Mouse (Mus musculus) liver, embryonic 14 days (tissue): ENCODE results near the gene Gid4. TPM values are rescaled to one million over a fixed set of nuclear protein-coding genes. Genes with fewer than 3 reads are reported as not detected.

Experiments
- polyA plus RNA-seq: library from polyadenylated mRNA; depleted of rRNA; stranded (reverse); fragments of >200 nt; gene quantifications from 2 replicates; pipeline ENCODE4 v1.2.3, GENCODE M21; 2012; rRNA removed

Gene Gid4
- 6.1 and 6.6 TPM in 2 replicates for polyA plus RNA-seq

DNA sequence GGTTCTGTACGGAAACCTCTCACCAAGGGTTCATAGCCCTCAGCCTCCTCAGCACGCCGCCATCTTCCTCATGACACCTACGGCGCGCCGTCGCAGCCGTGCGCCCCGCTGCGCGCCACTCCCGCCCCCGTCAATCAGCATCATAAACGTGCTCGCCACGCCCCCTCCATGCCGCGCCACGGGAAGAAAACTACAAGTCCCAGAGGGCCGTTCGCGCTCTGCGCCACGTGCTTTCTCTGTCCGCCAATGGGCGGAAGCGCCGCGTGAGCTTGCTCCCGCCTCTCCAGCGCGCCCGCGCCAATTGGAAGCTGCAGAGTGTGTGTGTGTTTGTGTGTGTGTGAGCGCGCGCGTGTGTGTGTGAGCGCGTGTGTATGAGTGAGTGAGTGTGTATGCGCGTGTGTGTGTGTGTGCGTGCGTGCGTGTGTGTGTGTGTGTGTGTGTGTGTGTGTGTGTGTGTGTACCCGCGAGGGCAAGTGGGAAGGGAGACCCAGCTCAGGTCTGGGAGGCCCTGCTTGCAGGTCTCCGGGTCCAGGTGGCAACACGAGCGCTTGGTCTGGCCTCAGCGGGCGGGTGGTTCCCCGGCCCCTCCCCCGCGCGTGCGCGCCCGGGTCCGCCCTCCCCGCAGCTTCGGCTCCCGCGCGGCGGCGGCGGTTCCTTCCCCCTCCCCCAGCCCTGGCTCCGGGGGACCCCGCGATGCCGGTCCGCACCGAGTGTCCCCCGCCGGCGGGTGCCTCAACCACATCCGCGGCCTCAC is at the start of gene Gid4:
Gid4 (plus strand) TSS at position 183 of the 754 bp plus-strand sequence.

DNA sequence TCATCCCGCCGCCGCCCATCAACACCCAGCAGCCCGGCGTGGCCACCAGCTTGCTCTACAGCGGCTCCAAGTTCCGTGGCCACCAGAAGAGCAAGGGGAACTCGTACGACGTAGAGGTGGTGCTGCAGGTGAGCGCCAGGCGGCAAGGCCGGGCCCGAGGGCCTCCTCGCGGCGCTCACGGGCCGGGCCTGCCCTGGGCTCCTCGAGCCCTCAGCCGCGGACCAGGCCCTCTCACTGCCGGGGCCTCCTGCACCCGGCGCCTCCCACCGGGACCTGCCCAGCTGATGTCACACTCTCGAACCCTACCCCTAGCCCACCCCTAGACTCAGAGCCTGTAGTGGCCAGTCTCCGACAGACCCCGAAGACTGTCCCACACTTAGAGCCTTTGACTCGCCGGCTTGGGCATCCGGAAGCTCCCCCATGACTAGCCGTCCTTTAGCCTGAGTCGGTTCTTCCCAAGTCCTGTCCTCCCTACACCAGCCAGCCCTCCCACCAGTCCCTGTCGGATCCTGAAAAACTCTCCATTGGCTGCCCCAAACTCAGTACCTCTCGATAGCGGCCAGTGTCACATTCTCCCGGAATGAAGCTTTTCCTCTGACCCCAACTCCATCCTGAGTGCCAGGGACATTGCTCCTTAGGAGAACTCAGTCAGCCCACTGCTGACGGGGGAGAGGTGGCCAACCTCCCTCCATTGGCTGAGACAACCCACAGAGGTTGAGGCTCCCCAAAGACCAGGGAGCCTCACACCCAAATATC is 950 bp downstream of the Gid4 start, which contains the start of gene Atpaf2:
Atpaf2 (minus strand) TSS at position 741 of the 756 bp plus-strand sequence.

GRCm38 (mm10) chr11:60454080-60454744 is 37.3 kb downstream of the Gid4 start, which contains the start of gene Drg2:
Gene Drg2 (plus strand): TSS chr11:60454591.

DNA sequence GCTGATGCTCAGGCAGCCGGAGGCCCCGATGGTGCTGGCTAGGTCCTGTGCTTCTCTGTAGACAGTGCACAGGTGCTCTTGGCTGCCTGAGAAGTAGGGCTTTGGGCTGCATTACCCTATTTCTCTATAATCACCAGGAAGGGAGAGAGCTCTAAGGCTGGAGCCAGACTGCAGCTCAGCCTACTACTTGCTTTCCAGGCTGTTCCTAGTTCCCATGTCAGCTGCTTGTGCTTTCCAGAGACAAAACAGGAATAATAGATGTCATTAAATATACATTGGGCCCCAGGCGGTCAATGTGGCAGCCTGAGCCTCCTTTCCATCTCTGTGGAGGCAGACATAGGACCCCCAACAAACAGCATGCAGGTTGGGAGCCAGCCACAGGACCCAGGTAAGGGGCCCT is 52.1 kb downstream of the Gid4 start, which contains the start of gene Myo15:
Myo15 (plus strand) TSS at position 301 of the 400 bp plus-strand sequence.

Other genes with a start within 250 kb of the Gid4 start
- 33.8 and 33.9 TPM in 2 replicates for gene Srebf1, start 194.6 kb upstream of the Gid4 start, polyA plus RNA-seq
- 4.8 and 5.0 TPM in 2 replicates for gene Tom1l2, start 64.2 kb upstream of the Gid4 start, polyA plus RNA-seq
- gene Drc3, start 63.8 kb upstream of the Gid4 start, polyA plus RNA-seq, result 0.28 and 0.31 TPM in 2 replicates
- 18.1 and 20.1 TPM in 2 replicates for gene Atpaf2, start 1.3 kb downstream of the Gid4 start, polyA plus RNA-seq
- 20.7 and 24.3 TPM in 2 replicates for gene Drg2, start 37.4 kb downstream of the Gid4 start, polyA plus RNA-seq
- 0.54 and 0.60 TPM in 2 replicates for gene Myo15, start 52.2 kb downstream of the Gid4 start, polyA plus RNA-seq
- 6.9 and 8.4 TPM in 2 replicates for gene Alkbh5, start 119.2 kb downstream of the Gid4 start, polyA plus RNA-seq